ENCODE assay signal across 8 mouse cellular contexts in genomic region chr11:30160625-30161172, GRCm38 (mm10).
DNase-seq lines count a peak whose midpoint lies in the region; ATAC-seq lines count a peak whose summit lies in the region.

No protein-coding gene starts in this region.

- 81% methylated on average over 4 of the region's 4 CpGs for WGBS in limb, embryonic 13.5 days
- 87% methylated on average over 4 of the region's 4 CpGs for WGBS in limb, embryonic 10.5 days
- 81% methylated on average over 4 of the region's 4 CpGs for WGBS in hindbrain, embryonic 12.5 days

- H3K36me3 ChIP-seq in limb, embryonic 13.5 days: peaks cover 19% of the 10 kb centered on the region
- peaks cover 30% of the 10 kb centered on the region for H3K36me3 ChIP-seq in limb, embryonic 10.5 days
- peaks cover 9% of the 10 kb centered on the region; the same call in 1 of the 2 replicates for H3K36me3 ChIP-seq in hindbrain, embryonic 12.5 days

- peak; percentile 34; the same call in 1 of the 2 replicates for ATAC-seq in limb, embryonic 13.5 days (ENCODE audit: low FRiP score, low read depth)
- ATAC-seq in hindbrain, embryonic 12.5 days (ENCODE audit: low FRiP score): no peak
- peak; percentile 80 for ATAC-seq in megakaryocyte-erythroid progenitor cell, adult 5-6 weeks (replicated peaks; ENCODE audit: low FRiP score, low TSS enrichment, poor library complexity, severe bottlenecking)

- H3K9ac ChIP-seq in limb, embryonic 13.5 days: no peak overlapping the region
- H3K9ac ChIP-seq in hindbrain, embryonic 12.5 days: no peak overlapping the region

- H3K4me3 ChIP-seq in limb, embryonic 13.5 days: no peak overlapping the region
- no peak overlapping the region for H3K4me3 ChIP-seq in limb, embryonic 10.5 days
- H3K4me3 ChIP-seq in hindbrain, embryonic 12.5 days: no peak overlapping the region

- H3K27me3 ChIP-seq in limb, embryonic 13.5 days: no peaks in the 10 kb centered on the region
- H3K27me3 ChIP-seq in limb, embryonic 10.5 days (ENCODE audit: low read depth, poor library complexity, severe bottlenecking): no peaks in the 10 kb centered on the region
- H3K27me3 ChIP-seq in hindbrain, embryonic 12.5 days: no peaks in the 10 kb centered on the region

- H3K9me3 ChIP-seq in limb, embryonic 13.5 days: no peaks in the 10 kb centered on the region
- H3K9me3 ChIP-seq in limb, embryonic 10.5 days (replicated peaks): no peaks in the 10 kb centered on the region
- H3K9me3 ChIP-seq in hindbrain, embryonic 12.5 days (replicated peaks): no peaks in the 10 kb centered on the region

- no peak overlapping the region for H3K27ac ChIP-seq in limb, embryonic 13.5 days
- no peak overlapping the region for H3K27ac ChIP-seq in limb, embryonic 10.5 days
- H3K27ac ChIP-seq in hindbrain, embryonic 12.5 days: 0 out of 2 replicates have a peak overlapping the region, but pooled peaks have one; percentile 8

- peaks cover 5% of the 10 kb centered on the region for H3K4me1 ChIP-seq in limb, embryonic 13.5 days
- H3K4me1 ChIP-seq in limb, embryonic 10.5 days: no peaks in the 10 kb centered on the region
- H3K4me1 ChIP-seq in hindbrain, embryonic 12.5 days: peaks cover 8% of the 10 kb centered on the region

- DNase-seq in limb, embryonic 10.5 days (ENCODE audit: low spot score): no peak
- DNase-seq in c-Kit-negative CD71-positive TER-119-positive erythroid progenitor cells, embryonic 14.5 days (ENCODE audit: low read depth, low spot score): peak; percentile 36
- no peak for DNase-seq in spleen, adult 18-20 months
- DNase-seq in cerebellum, postnatal 25 days: no peak
- DNase-seq in layer of hippocampus, adult 9-10 months (ENCODE audit: low spot score): no peak

- no peak overlapping the region for H3K4me2 ChIP-seq in limb, embryonic 13.5 days (replicated peaks)
- H3K4me2 ChIP-seq in hindbrain, embryonic 12.5 days (replicated peaks): no peak overlapping the region
